Mouse (Mus musculus): ENCODE results near the gene Brap.

DNA sequence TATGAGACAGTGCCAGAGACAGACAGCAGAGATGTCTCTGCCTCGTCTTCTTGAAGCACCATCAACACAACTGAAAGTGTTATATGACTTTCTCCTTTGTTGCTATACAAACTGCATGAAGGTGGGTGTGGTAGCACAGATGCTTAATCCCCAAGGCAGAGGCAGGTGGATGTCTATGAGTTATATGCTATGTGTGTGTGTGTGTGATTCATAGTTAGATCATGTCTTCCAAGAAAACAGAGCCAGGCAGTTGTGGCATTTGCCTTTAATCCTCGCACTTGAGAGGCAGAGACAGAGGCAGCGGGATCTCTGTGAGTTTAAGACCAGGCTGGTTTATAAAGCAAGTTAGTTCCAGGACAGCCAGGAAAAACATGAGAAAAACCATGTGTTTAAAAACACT is 37.1 kb upstream of the Brap start:
- TF ChIP-seq CTCF (IDR thresholded peaks at IDR 0.05; ENCODE audit: borderline replicate concordance, extremely low read depth, insufficient read depth, insufficient read length): no peak
- no peak for TF ChIP-seq POLR2A (IDR thresholded peaks at IDR 0.05; ENCODE audit: borderline replicate concordance, extremely low read depth, insufficient read depth, insufficient read length, poor library complexity, severe bottlenecking)
